Mouse (Mus musculus) megakaryocyte, embryonic 14.5 days (primary cell): Measurements from ENCODE around the gene Papola.

Experiments
- FLI1 ChIP-seq: IDR thresholded peaks from 2 replicates; pipeline ENCODE4 v1.6.1; 2012; ENCODE audit warnings: low read length, inconsistent platforms, mixed read lengths
- GATA1 ChIP-seq: IDR thresholded peaks from 3 replicates; pipeline ENCODE4 v1.6.1; 2012; ENCODE audit warnings: mixed read lengths, low read length, inconsistent platforms, borderline replicate concordance

DNA sequence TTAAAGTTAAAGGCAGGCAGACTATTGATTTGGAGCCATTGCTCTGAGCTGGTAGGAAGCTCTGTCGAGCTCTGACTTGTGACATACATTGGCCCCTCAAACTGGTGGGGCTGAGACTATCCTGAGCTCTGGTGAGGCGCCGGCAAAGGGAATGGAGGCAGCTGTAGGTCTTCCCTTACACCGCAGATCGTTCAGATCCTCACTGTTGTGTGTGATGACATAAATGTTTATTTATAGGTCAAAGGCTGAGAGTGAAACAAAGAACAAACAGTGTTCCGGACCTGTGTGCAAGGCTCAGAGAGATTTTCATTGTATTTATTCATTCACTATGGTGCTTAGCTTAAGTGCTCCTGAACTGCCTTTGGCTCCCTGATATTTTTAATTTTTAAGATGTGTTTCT lies 50.4 kb downstream of the Papola start:
- TF ChIP-seq GATA1 = no peak
- TF ChIP-seq FLI1 = no peak
